Mouse (Mus musculus) left cerebral cortex, adult 18-20 months (tissue): Measurements from ENCODE around the gene Cers3. TPM values are rescaled to one million over a fixed set of nuclear protein-coding genes. Genes with fewer than 3 reads are reported as not detected.

Source experiments
- DNase-seq, 2 experiments: peaks; one replicate each; pipeline ENCODE4 v3.0.0; 2021 to 2022; ENCODE audit warnings: low spot score in 2 of 2, mixed read lengths in 1 of 2
- total RNA-seq, 2 experiments: library from RNA; stranded (reverse); gene quantifications; 2 replicates each; pipeline ENCODE4 v1.2.3; 2021

The Cers3 gene
- total RNA-seq, 2 experiments from 2014 or later: 0.35 to 0.42 TPM

- peak; percentile 92 to 95 for DNase-seq
Measured at GRCm38 (mm10) chr7:66839463-66840007, 96.2 kb downstream of the Cers3 start, which contains the start of gene Adamts17. Gene Adamts17, plus strand, starts transcription at chr7:66839735.

GRCm38 (mm10) chr7:66840008-66840719, 96.9 kb downstream of the Cers3 start:
- DNase-seq: peak; percentile 28 to 53

- DNase-seq: peak; percentile 19 to 22
Measured at GRCm38 (mm10) chr7:66841165-66841564, 97.9 kb downstream of the Cers3 start.

GRCm38 (mm10) chr7:66842021-66842420, 98.7 kb downstream of the Cers3 start:
- DNase-seq: peak; percentile 88 to 92

GRCm38 (mm10) chr7:66843846-66844245, 100.5 kb downstream of the Cers3 start:
- no peak for DNase-seq

- no peak for DNase-seq
Measured at GRCm38 (mm10) chr7:66846582-66846981, 103.3 kb downstream of the Cers3 start.

GRCm38 (mm10) chr7:66847299-66847698, 104.0 kb downstream of the Cers3 start:
- DNase-seq: no peak

- no peak for DNase-seq
Measured at GRCm38 (mm10) chr7:66849316-66849715, 106.0 kb downstream of the Cers3 start.

GRCm38 (mm10) chr7:66852164-66852563, 108.9 kb downstream of the Cers3 start:
- DNase-seq: no peak

GRCm38 (mm10) chr7:66857610-66858009, 114.3 kb downstream of the Cers3 start:
- DNase-seq: no peak

GRCm38 (mm10) chr7:66858247-66859075, 115.2 kb downstream of the Cers3 start:
- no peak for DNase-seq

GRCm38 (mm10) chr7:66859220-66859619, 115.9 kb downstream of the Cers3 start:
- no peak for DNase-seq

- peak; percentile 32 to 64 for DNase-seq
Measured at GRCm38 (mm10) chr7:66866944-66867718, 123.8 kb downstream of the Cers3 start.

- DNase-seq: peak; percentile 63 to 70
Measured at GRCm38 (mm10) chr7:66867719-66868501, 124.6 kb downstream of the Cers3 start.

GRCm38 (mm10) chr7:66871520-66871919, 128.2 kb downstream of the Cers3 start:
- DNase-seq: no peak

- DNase-seq: no peak
Measured at GRCm38 (mm10) chr7:66871940-66872511, 128.7 kb downstream of the Cers3 start.

GRCm38 (mm10) chr7:66873235-66873634, 129.9 kb downstream of the Cers3 start:
- DNase-seq: no peak
